Mouse (Mus musculus): Measurements from ENCODE around the gene Rp2.
"Not testable (repeated sequence)": the region's sequence is repeated elsewhere in the genome, so short reads cannot be mapped to it uniquely, and the experiment has no call there.

Gene Rp2

GRCm38 (mm10) chrX:20364391-20365365 lies at the start of gene Rp2:
TSS of gene Rp2 (plus strand) at chrX:20364481.
- in situ Hi-C loops (cut with MboI, MseI) = loop anchor here in 1 of 2 experiments (5.0 kb wide), 1 partner anchor 63 kb away; the partner anchor contains the start of gene Jade3

GRCm38 (mm10) chrX:20332756-20333155 lies 31.5 kb upstream of the Rp2 start:
- in situ Hi-C loops (cut with MboI, MseI) = loop anchor here in 1 of 2 experiments (25.0 kb wide), 1 partner anchor 320 kb away; no protein-coding TSS in a partner anchor

- in situ Hi-C loops (cut with MboI, MseI) = loop anchor here (5.0 to 25.0 kb wide), 2 partner anchors 173 to 323 kb away; no protein-coding TSS in a partner anchor
Observed at GRCm38 (mm10) chrX:20335722-20336121, 28.6 kb upstream of the Rp2 start.

- in situ Hi-C loops (cut with MboI, MseI) = loop anchor here (5.0 to 25.0 kb wide), 2 partner anchors 323 to 333 kb away; no protein-coding TSS in a partner anchor
Observed at GRCm38 (mm10) chrX:20344980-20345379, 19.3 kb upstream of the Rp2 start.

GRCm38 (mm10) chrX:20346355-20346754 lies 17.9 kb upstream of the Rp2 start:
- in situ Hi-C loops (cut with MboI, MseI) = loop anchor here in 1 of 2 experiments (25.0 kb wide), 1 partner anchor 334 kb away; no protein-coding TSS in a partner anchor

GRCm38 (mm10) chrX:20350241-20350640 lies 14.0 kb upstream of the Rp2 start:
- in situ Hi-C loops (cut with MboI, MseI) = not testable (repeated sequence)

- in situ Hi-C loops (cut with MboI, MseI) = no loop called here
Observed at GRCm38 (mm10) chrX:20355283-20355682, 9.0 kb upstream of the Rp2 start.

- in situ Hi-C loops (cut with MboI, MseI) = no loop called here
Observed at GRCm38 (mm10) chrX:20356309-20356708, 8.0 kb upstream of the Rp2 start.

- in situ Hi-C loops (cut with MboI, MseI) = no loop called here
Observed at GRCm38 (mm10) chrX:20366036-20366435, 1.8 kb downstream of the Rp2 start.

- in situ Hi-C loops (cut with MboI, MseI) = no loop called here
Observed at GRCm38 (mm10) chrX:20379347-20380014, 15.2 kb downstream of the Rp2 start.

- in situ Hi-C loops (cut with MboI, MseI) = no loop called here
Observed at GRCm38 (mm10) chrX:20382260-20382659, 18.0 kb downstream of the Rp2 start.

- in situ Hi-C loops (cut with MboI, MseI) = no loop called here
Observed at GRCm38 (mm10) chrX:20387006-20387405, 22.7 kb downstream of the Rp2 start.

GRCm38 (mm10) chrX:20391964-20392363 lies 27.7 kb downstream of the Rp2 start:
- in situ Hi-C loops (cut with MboI, MseI) = not testable (repeated sequence)

- in situ Hi-C loops (cut with MboI, MseI) = no loop called here
Observed at GRCm38 (mm10) chrX:20392942-20393341, 28.7 kb downstream of the Rp2 start.

GRCm38 (mm10) chrX:20404068-20404467 lies 39.8 kb downstream of the Rp2 start:
- in situ Hi-C loops (cut with MboI, MseI) = no loop called here

GRCm38 (mm10) chrX:20406909-20407308 lies 42.6 kb downstream of the Rp2 start:
- in situ Hi-C loops (cut with MboI, MseI) = no loop called here

GRCm38 (mm10) chrX:20407676-20408075 lies 43.4 kb downstream of the Rp2 start:
- in situ Hi-C loops (cut with MboI, MseI) = no loop called here

- in situ Hi-C loops (cut with MboI, MseI) = loop anchor here in 1 of 2 experiments (10.0 kb wide), 1 partner anchor 687 kb away; no protein-coding TSS in a partner anchor
Observed at GRCm38 (mm10) chrX:20411382-20411781, 47.1 kb downstream of the Rp2 start.

GRCm38 (mm10) chrX:20412221-20412620 lies 47.9 kb downstream of the Rp2 start:
- in situ Hi-C loops (cut with MboI, MseI) = loop anchor here in 1 of 2 experiments (10.0 kb wide), 1 partner anchor 687 kb away; no protein-coding TSS in a partner anchor

GRCm38 (mm10) chrX:20414885-20415622 lies 50.8 kb downstream of the Rp2 start:
- in situ Hi-C loops (cut with MboI, MseI) = loop anchor here in 1 of 2 experiments (10.0 kb wide), 1 partner anchor 690 kb away; no protein-coding TSS in a partner anchor

GRCm38 (mm10) chrX:20418461-20418860 lies 54.2 kb downstream of the Rp2 start:
- in situ Hi-C loops (cut with MboI, MseI) = loop anchor here in 1 of 2 experiments (10.0 kb wide), 1 partner anchor 694 kb away; no protein-coding TSS in a partner anchor

Measured in T-helper 17 cell (primary cell).